Mouse (Mus musculus): ENCODE data around the gene Cep152. TPM values are rescaled to one million over a fixed set of nuclear protein-coding genes. Genes with fewer than 3 reads are reported as not detected.

Gene Cep152
- polyA plus RNA-seq, 1 experiment from 2014 or later = 6.4 TPM

DNA sequence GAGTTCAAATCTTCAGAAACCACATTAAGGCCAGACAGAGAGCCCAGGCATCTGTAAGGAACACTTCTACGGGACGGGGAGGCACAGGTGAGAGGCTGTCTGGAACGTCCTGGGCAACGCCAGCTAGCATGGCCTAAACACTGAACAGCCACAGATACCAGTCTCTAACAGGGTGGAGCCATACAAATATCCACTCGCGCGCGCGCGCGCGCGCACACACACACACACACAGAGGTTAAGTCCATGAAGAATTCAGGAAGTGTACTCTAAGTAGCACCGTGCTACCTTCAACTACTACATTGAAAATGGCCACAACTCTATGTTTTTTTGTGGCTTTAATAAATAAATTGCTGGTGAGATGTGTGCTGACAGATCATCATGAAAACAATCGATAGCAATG is 1.7 kb downstream of the Cep152 start:
- Histone ChIP-seq H3K27ac (no peak overlapping the region), H3K9ac (no peak overlapping the region), H3K4me3 (peak overlapping the region; percentile 89; the same call in 1 of the 2 replicates), H3K27me3 (no peaks in the 10 kb centered on the region), H3K4me1 (peaks cover 21% of the 10 kb centered on the region), H3K4me2 (replicated peaks) (peak overlapping the region; percentile 76), H3K9me3 (no peaks in the 10 kb centered on the region), H3K36me3 (peaks cover 20% of the 10 kb centered on the region)
- no peak for ATAC-seq (ENCODE audit: low FRiP score, low read depth)
- 93% methylated on average over 15 of the region's 15 CpGs for WGBS

DNA sequence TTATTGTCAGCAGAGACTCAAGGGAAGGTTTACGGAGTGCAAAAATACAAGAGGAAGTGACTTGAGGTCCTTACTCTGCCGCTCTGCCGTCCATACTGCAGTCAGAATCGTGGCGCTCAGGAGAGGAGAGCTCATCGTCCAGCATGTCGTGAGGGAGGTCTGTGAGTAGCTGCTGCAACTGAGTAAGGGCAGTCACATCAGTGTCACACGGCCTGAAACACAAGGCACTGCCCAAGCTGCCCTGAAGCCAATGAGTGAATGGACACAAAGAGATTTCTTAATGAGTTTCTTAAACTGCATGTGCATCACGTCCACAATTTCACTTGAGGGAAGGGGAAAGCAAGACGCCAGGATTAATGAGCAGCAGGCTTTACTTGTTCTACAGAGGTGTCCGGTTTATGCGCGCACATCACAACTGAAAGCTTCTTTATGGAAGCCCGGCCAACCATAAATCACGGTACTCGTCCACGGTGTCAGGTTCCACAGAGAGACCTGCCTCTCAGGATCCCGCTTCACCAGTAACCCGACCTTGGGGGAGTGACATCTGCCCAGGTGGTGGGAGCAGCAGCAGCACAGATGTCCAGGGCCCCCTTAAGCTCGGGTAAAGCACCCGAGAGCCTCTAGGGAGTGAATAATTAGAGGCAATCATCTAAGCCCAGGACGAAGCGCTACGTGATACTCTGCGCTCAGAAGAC is 4.6 kb downstream of the Cep152 start:
- ATAC-seq (ENCODE audit: low FRiP score, low read depth) = no peak
- Histone ChIP-seq H3K36me3 (peaks cover 40% of the 10 kb centered on the region), H3K4me3 (no peak overlapping the region), H3K9me3 (no peaks in the 10 kb centered on the region), H3K4me2 (replicated peaks) (no peak overlapping the region), H3K9ac (no peak overlapping the region), H3K27me3 (no peaks in the 10 kb centered on the region), H3K4me1 (peaks cover 21% of the 10 kb centered on the region), H3K27ac (no peak overlapping the region)
- WGBS = 41% methylated on average over 25 of the region's 25 CpGs

DNA sequence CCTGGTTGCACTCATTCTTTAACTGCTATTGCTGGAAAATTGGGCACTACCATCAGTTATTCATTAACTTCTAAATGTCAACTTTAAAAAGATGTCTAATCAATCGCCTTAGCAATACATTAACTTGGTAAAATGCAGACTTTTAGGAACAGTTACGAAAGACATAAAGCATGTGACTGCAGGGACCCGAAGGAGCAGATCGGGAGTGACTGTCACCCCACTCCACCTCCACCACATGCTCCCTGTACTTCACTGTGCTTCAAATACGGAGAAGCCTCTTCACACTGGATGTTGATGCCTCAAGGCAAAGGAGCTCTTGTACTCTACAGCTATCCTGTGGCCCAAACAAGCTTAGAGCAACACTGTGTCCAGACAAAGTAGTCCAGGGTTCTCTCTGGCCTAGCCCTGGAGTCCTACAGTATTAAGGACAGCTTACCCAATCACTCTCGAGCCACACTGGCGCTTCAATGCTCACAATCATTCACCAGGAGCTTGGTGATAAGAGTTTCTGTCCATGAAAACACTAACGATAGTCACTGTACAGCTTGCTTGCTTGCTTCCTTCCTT is 9.0 kb downstream of the Cep152 start:
- Histone ChIP-seq H3K4me2 (replicated peaks) (no peak overlapping the region), H3K4me1 (peaks cover 7% of the 10 kb centered on the region), H3K27ac (no peak overlapping the region), H3K4me3 (no peak overlapping the region), H3K9ac (no peak overlapping the region), H3K9me3 (no peaks in the 10 kb centered on the region), H3K36me3 (peaks cover 72% of the 10 kb centered on the region), H3K27me3 (no peaks in the 10 kb centered on the region)
- ATAC-seq (ENCODE audit: low FRiP score, low read depth) = no peak
- 82% methylated on average over 8 of the region's 8 CpGs for WGBS

DNA sequence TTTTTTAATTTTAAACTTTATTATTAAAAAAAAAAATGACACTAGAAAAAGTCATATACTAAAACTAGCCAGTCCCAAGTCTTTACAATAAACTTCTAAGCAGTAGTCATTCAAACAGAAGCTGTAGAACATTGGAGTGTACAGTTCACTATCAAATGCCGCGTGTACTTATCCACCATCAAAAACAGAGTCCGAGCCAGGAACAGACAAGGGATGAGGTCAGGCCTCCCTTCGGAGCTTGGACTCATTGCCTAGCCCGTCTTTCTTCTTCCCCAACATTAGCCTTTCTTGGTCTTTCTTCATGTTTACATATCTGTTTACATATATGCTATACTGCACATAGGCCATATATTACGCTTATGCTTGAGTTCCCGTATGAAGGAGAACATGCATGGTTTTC is 9.5 kb downstream of the Cep152 start:
- Histone ChIP-seq H3K27ac (no peak overlapping the region), H3K9me3 (no peaks in the 10 kb centered on the region), H3K4me1 (peaks cover 3% of the 10 kb centered on the region), H3K27me3 (no peaks in the 10 kb centered on the region), H3K9ac (no peak overlapping the region), H3K4me2 (replicated peaks) (no peak overlapping the region), H3K36me3 (peaks cover 74% of the 10 kb centered on the region), H3K4me3 (no peak overlapping the region)
- 94% methylated on average over 7 of the region's 7 CpGs for WGBS
- no peak for ATAC-seq (ENCODE audit: low FRiP score, low read depth)

DNA sequence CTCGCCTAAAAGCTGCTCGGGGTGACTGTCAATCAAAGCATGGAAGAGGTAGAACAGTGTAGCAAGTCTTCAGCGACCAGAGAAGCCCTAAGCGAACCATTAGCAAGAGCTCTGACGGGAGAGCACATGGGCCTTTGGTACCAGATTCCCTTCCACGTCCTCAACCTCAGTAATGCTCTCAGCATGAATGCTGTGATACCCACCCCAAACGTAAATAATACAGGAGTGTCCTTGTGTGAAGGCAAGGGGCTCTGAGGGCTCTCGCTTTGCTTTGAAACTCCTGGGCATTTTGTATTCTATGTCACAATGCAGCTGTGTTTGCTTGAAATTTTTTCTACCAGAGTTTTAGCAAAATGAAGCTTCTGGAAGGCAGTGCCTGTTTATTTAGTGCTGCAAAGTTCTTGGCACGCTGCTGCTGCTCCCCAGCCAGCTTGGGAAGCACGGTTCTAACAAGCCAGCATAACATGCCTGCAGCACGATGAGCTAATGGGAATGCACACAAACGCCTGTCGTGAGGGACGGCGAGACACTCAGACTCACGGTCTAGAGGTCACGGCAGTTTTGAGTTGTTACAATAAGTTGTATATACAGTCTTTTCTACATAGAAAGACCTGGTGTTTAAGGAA is 18.6 kb downstream of the Cep152 start:
- Histone ChIP-seq H3K9me3 (no peaks in the 10 kb centered on the region), H3K4me1 (peaks cover 22% of the 10 kb centered on the region), H3K36me3 (peaks cover 69% of the 10 kb centered on the region), H3K27ac (no peak overlapping the region), H3K9ac (no peak overlapping the region), H3K27me3 (no peaks in the 10 kb centered on the region), H3K4me2 (replicated peaks) (no peak overlapping the region), H3K4me3 (no peak overlapping the region)
- WGBS = 80% methylated on average over 17 of the region's 17 CpGs
- no peak for ATAC-seq (ENCODE audit: low FRiP score, low read depth)

DNA sequence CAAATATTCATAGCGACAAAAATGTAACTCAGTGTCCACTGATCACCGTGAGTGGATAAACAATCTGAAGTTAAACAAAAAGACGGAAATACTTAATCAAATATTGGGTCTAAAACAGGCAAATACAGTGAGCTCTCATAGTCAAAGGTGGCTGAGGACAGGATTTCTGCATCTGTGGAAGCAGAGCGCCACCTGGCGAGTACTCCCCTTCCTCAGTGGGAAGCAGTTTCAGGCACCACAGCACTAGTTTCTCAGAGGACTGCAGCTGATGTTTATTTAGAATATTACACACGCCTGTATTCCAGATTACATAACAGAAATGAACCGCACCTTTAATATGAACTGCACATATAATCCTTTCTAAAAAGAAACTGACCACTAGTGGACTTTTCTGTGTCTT is 20.3 kb downstream of the Cep152 start:
- H3K4me2 ChIP-seq (replicated peaks) = no peak overlapping the region
- H3K9ac ChIP-seq = no peak overlapping the region
- H3K4me1 ChIP-seq = peaks cover 22% of the 10 kb centered on the region
- no peaks in the 10 kb centered on the region for H3K9me3 ChIP-seq
- no peak overlapping the region for H3K4me3 ChIP-seq
- no peak for ATAC-seq (ENCODE audit: low FRiP score, low read depth)
- WGBS = 77% methylated on average over 7 of the region's 7 CpGs
- no peaks in the 10 kb centered on the region for H3K27me3 ChIP-seq
- peaks cover 67% of the 10 kb centered on the region for H3K36me3 ChIP-seq
- H3K27ac ChIP-seq = no peak overlapping the region

DNA sequence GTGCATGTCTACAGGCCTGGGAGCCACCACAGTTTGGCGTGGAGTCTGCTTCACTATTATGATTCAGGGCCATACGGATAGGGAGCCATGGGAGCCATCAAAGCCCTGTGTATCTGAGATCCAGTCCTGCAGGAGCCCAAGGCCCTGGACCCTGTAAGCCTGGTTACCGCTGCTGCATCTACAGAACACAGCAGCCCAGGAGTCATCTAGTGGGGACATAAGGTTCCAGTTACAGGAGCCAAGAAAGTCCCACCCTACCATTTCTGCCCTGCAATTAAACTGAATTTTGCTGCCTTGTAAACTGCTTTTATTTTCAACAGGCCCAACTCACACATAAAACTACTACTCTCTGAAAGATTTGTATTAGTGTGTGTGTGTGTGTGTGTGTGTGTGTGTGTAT is 21.9 kb downstream of the Cep152 start:
- H3K36me3 ChIP-seq = peaks cover 66% of the 10 kb centered on the region
- no peak overlapping the region for H3K4me2 ChIP-seq (replicated peaks)
- H3K4me1 ChIP-seq = peaks cover 22% of the 10 kb centered on the region
- no peaks in the 10 kb centered on the region for H3K27me3 ChIP-seq
- no peak overlapping the region for H3K4me3 ChIP-seq
- no peaks in the 10 kb centered on the region for H3K9me3 ChIP-seq
- H3K9ac ChIP-seq = no peak overlapping the region
- 55% methylated on average over 3 of the region's 3 CpGs for WGBS
- peak; percentile 51 for ATAC-seq (ENCODE audit: low FRiP score, low read depth)
- peak overlapping the region; percentile 48; the same call in 1 of the 2 replicates for H3K27ac ChIP-seq

DNA sequence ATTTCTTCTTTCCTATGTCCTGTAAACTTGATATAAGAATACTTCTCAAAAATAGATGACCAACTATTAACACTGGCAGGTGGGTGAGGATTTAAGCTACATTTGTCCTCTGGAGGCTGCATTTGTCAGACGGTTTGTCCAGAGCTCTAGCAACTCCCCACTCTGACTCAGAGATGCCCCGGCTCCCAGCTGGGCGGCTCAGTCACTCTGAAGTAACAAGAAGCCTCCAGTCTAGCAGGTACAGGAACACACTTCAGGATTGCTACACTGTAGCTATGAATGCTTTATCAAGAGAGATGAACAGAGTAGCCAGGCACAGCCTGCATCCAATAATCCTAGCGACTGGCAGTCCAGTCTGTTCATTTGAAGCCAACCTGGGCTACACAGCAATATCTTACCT is 26.0 kb downstream of the Cep152 start:
- H3K9ac ChIP-seq = no peak overlapping the region
- H3K4me3 ChIP-seq = no peak overlapping the region
- H3K27ac ChIP-seq = no peak overlapping the region
- ATAC-seq (ENCODE audit: low FRiP score, low read depth) = no peak
- no peak overlapping the region for H3K4me2 ChIP-seq (replicated peaks)
- no peaks in the 10 kb centered on the region for H3K27me3 ChIP-seq
- peaks cover 19% of the 10 kb centered on the region for H3K4me1 ChIP-seq
- peaks cover 74% of the 10 kb centered on the region for H3K36me3 ChIP-seq
- no peaks in the 10 kb centered on the region for H3K9me3 ChIP-seq
- WGBS = 81% methylated on average over 4 of the region's 4 CpGs

DNA sequence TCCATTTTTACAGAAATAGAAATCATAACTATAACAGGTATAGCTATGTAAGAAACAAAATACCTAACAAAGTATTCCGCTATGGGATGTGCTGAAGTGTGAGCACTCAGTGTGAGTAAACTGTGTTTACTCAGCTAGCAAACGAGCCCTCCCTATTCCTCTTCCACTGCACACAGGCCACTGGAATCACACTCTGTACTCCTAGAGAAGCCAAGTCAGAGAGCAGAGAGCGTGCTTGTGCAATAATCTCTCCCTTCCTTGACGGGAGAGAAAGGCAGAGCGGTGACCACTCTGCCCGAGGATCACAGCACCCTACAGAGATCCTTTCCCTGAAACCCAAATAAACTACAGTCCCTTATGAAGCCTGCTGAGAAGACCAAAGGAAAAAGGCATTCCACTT is 26.7 kb downstream of the Cep152 start:
- H3K9ac ChIP-seq = no peak overlapping the region
- H3K4me2 ChIP-seq (replicated peaks) = no peak overlapping the region
- H3K4me3 ChIP-seq = no peak overlapping the region
- peaks cover 12% of the 10 kb centered on the region for H3K4me1 ChIP-seq
- H3K27ac ChIP-seq = no peak overlapping the region
- H3K9me3 ChIP-seq = no peaks in the 10 kb centered on the region
- whole genome bisulfite sequencing = 71% methylated on average over 6 of the region's 6 CpGs
- H3K36me3 ChIP-seq = peaks cover 79% of the 10 kb centered on the region
- ATAC-seq (ENCODE audit: low FRiP score, low read depth) = no peak
- no peaks in the 10 kb centered on the region for H3K27me3 ChIP-seq

DNA sequence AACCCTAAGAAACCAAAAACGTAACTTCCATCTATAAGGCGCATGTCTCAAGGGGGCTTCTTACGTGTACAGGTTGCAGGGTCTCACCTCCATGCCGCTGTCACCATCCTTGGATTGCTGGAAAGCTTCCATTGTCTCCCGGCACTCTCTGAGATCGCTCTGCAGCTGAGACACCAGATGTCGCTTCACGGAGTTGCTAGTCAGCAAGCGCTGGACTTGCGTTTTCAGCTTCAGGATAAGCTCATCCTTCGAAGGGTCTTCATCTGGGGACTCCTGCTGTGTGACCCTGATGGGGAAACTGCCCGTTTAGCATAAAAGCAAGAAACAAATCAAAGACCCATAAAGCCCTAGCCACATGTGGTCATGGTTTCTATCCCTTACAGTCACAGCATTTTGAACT is 30.1 kb downstream of the Cep152 start:
- WGBS = 90% methylated on average over 12 of the region's 12 CpGs
- Histone ChIP-seq H3K9me3 (no peaks in the 10 kb centered on the region), H3K4me2 (replicated peaks) (no peak overlapping the region), H3K4me3 (no peak overlapping the region), H3K4me1 (no peaks in the 10 kb centered on the region), H3K27me3 (no peaks in the 10 kb centered on the region), H3K27ac (no peak overlapping the region), H3K36me3 (peaks cover 66% of the 10 kb centered on the region), H3K9ac (no peak overlapping the region)
- no peak for ATAC-seq (ENCODE audit: low FRiP score, low read depth)

DNA sequence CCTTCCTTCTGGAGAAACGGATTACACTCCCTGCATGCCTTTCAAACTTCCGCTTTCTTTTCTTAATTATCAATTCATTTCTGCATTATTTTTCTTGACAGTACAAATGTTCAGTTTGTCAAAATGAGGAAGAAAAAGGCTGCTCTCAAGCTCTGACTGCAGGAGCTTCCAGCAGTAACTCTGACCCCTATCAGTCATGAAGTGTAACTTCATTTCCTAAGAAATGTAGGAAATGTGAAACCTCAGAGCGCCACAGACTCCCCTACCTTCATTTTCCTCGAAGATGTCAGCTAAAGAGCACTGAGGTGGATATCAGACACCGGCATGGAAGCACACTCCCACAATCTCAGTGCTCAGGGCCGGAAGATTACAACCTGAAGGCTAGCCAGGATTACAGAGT is 30.8 kb downstream of the Cep152 start:
- Histone ChIP-seq H3K27ac (no peak overlapping the region), H3K36me3 (peaks cover 65% of the 10 kb centered on the region), H3K27me3 (no peaks in the 10 kb centered on the region), H3K4me2 (replicated peaks) (no peak overlapping the region), H3K4me1 (no peaks in the 10 kb centered on the region), H3K9me3 (no peaks in the 10 kb centered on the region), H3K4me3 (no peak overlapping the region), H3K9ac (no peak overlapping the region)
- no peak for ATAC-seq (ENCODE audit: low FRiP score, low read depth)
- WGBS = 87% methylated on average over 6 of the region's 6 CpGs

DNA sequence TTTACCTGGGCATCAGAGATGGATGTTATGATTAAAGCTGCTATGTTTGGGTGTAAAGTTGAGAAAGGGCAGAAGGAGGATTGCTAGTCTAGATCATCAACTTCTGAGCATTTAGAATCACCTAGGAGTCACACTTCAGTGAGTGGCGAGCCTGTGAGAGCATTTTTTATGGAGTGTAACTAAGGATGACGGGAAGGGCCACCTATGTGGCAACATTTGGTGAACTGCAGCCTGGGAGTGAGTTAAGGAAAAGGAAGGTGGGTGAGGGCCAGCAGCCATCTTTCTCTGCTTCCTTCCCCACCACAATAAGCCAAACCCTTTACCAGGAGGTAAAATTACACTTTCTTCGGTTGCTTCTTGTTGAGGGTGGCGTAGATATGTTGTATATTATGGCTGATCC is 33.0 kb downstream of the Cep152 start:
- peaks cover 72% of the 10 kb centered on the region for H3K36me3 ChIP-seq
- WGBS = 86% methylated on average over 4 of the region's 4 CpGs
- H3K4me2 ChIP-seq (replicated peaks) = no peak overlapping the region
- H3K27me3 ChIP-seq = no peaks in the 10 kb centered on the region
- H3K4me1 ChIP-seq = no peaks in the 10 kb centered on the region
- no peak overlapping the region for H3K4me3 ChIP-seq
- H3K9ac ChIP-seq = no peak overlapping the region
- no peak overlapping the region for H3K27ac ChIP-seq
- ATAC-seq (ENCODE audit: low FRiP score, low read depth) = no peak
- H3K9me3 ChIP-seq = no peaks in the 10 kb centered on the region

Data from limb, embryonic 13.5 days (tissue).